Mouse (Mus musculus) hindlimb bud, embryonic 11.5 days (tissue): ENCODE measurements around the gene Ccdc136.

Source experiments
- DNase-seq: peaks from one replicate; pipeline ENCODE4 v3.0.0-alpha.2; 2012; ENCODE audit warnings: low read depth, low spot score; ENCODE audit errors: extremely low spot score

Ccdc136 gene

DNA sequence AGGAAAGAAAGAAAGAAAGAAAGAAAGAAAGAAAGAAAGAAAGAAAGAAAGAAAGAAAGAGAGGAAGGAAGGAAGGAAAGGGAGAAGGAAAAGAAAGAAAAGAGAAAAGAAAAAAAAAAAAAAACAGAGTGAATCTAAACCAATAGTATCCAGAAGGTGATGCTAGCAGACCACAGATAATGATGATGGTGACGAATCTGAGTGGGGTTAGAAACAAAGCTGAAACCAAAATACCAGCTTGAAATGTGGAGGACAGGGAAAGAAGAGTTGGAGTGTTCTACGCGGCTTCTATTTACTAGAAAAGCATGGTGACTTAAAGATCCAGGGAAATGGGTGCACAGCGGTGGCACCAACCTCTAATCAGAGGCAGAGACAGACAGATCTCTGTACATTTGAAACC is 4.3 kb upstream of the Ccdc136 start:
- no peak for DNase-seq

- no peak for DNase-seq
These were observed 1.8 kb upstream of the Ccdc136 start for GRCm38 (mm10) chr6:29394286-29394685.

DNA sequence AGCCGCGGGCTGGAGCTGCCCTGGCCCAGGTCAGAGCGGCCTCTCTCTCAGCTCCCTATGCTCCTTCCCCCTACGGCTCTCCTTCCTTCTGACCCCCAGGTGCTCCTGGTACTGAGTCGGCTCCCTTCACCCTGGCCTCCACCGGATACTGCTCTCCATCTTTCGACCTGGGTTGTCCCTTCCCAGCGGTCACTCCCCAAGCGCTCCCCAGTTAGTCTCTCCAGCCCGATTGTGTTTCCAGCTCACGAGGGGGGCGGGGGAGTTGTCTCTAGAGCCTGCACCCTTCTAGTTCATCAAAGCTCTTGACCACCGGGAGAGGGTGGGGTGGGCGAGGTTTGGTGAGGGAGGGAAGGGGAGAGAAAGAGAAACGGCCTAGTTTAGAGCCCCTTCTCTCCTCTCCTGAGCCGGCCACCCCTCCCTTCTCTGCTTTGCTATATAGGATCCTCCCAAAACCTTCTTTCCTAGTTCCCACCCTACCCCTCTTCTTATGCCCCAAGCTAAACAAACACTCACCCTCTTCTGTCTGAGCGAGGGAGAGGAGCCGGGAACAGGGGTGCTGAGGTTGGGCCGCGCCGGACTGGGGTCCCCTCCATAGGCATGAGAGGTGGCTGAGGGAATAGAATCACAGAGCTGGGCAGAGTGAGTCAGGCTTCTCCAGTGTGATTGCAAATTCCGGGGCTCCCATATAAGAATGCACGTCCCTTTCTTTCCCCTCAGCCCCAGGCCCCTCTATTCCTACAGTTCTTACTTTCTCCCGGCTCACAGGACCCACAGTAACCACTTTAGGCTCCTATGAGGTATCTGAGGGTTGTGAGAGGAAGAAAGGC is 818 bp downstream of the Ccdc136 start:
- DNase-seq: no peak

GRCm38 (mm10) chr6:29397575-29397974 is 1.5 kb downstream of the Ccdc136 start:
- DNase-seq: no peak

GRCm38 (mm10) chr6:29399851-29400250 is 3.7 kb downstream of the Ccdc136 start:
- DNase-seq: no peak

GRCm38 (mm10) chr6:29402693-29403342 is 6.7 kb downstream of the Ccdc136 start:
- DNase-seq: no peak

GRCm38 (mm10) chr6:29406412-29406811 is 10.3 kb downstream of the Ccdc136 start:
- DNase-seq: no peak

GRCm38 (mm10) chr6:29415446-29415845 is 19.3 kb downstream of the Ccdc136 start:
- DNase-seq: no peak

DNA sequence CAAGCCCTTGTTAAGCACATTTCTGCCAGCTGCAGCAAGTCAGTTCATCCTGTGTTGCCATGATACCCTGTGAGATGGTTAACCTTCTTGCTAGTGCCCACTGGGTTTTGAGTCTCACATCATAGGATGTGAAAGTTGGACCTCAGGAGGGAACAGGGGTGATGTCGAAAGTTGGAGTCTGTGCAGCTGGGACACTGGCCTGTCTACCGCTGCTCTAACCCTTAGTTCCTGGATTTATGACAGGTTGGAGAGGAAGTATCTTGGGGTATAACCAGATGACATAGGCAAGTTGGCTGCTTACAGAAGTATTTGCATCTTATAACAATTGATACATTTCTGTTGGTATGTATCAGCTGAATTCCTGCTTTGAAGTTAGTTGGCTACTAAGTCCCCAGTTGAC is 24.5 kb downstream of the Ccdc136 start:
- DNase-seq: no peak

- no peak for DNase-seq
These were observed 29.0 kb downstream of the Ccdc136 start for GRCm38 (mm10) chr6:29425118-29425517.

DNA sequence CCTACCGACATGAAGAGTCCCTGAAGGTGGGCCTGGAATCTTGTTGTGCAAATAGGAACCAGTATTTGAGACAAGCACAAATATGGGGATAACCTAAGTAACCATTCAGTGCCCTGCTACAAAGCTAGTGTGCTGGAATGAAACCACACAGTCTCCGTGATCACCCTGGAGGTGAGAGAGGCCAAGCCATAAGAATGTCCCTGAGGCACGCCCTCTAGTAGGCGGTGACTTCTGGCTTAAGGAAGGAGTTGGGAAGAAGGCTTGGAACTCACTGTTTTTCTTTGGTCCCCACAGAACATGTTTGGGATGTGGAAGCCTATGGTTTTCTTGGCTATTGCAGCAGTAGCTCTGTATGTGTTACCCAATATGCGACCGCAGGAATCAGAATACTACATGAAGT is 30.2 kb downstream of the Ccdc136 start:
- no peak for DNase-seq

DNA sequence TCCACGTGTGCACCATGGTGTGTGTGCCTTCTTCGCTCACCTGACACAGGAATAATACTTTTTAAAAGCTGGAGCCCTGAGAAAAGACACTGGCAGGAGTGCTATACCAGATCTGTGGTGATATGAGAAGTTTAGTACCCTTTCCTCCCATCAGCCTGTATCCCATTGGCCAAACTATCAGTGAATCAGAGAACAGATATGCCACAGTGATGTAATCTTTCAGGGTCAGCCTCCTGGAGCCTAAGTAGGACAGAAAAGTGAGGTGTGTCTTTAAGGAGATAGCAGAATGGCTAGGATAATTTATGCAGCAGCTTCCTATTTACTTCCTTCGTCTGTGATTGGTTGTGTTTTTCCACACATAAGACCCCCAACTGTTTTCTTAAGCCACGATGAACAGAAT is 32.1 kb downstream of the Ccdc136 start:
- no peak for DNase-seq

- DNase-seq: no peak
These were observed 34.7 kb downstream of the Ccdc136 start for GRCm38 (mm10) chr6:29430681-29431420.

GRCm38 (mm10) chr6:29431473-29431872 is 35.4 kb downstream of the Ccdc136 start:
- DNase-seq: no peak

DNA sequence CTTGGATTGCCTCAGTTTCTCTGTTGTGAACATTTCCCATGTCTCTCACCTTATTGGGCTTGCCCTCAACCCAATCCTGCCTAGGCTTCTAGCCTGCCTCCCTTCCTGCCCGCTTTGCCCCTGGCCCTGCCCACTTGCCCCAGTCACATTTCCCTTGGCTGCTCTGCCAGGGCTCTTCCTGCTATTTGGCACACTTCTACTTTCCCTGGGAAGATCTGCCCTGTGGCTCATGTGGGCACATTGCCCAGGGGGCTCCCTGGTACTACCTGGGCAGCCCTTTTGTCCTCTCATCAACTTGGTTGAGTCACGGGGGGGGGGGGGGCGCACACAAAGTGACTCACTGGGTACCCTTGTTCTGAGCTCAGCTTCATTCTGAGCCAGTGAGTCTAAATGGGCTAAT is 36.0 kb downstream of the Ccdc136 start:
- DNase-seq: no peak

DNA sequence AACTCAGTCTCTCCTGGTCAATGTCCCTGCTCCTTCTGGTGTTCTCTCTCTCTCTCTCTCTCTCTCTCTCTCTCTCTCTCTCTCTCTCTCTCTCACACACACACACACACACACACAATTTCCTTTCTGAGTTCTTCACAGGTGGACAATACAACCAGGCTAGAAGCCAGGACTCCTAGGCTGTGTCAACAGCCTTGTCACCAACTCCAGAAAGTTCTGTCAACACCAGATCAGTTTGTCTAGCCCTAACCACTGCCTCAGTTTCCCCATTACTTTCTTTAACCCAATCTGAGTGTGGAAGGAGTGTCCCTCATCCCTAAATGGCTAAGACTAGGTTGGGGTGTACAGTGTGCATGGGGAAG is 36.5 kb downstream of the Ccdc136 start:
- DNase-seq: no peak

DNA sequence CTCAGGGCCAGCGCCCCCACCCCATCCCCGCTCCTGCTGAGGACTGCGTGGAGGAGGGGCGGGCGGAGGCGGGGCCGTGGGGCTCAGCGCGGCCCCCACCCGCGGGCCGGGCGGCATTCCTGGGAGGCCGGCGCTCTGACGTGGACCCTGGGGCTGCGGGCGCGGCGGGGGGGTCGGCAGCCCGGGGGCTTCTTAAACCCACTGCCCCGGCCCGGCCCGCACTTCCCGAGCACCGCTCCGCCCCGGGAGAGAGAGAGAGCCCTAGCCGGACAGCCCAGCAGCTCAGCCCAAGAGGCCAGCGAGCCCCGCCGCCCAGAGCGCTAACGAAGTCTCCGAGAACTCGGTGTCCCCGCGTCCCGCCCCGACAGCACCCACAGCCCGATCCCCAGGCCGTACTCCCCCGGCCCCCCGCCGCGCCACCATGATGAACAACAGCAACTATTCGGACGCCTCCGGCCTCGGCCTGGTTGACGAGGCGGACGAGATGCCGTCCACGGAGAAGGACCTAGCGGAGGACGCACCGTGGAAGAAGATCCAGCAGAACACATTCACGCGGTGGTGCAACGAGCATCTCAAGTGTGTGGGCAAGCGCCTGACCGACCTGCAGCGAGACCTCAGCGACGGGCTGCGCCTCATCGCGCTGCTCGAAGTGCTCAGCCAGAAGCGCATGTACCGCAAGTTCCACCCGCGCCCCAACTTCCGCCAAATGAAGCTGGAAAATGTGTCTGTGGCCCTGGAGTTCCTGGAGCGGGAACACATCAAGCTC is 37.1 kb downstream of the Ccdc136 start, which contains the start of gene Flnc:
Gene Flnc, plus strand, starts transcription at position 219 of the 766 bp plus-strand sequence.
- DNase-seq: no peak

DNA sequence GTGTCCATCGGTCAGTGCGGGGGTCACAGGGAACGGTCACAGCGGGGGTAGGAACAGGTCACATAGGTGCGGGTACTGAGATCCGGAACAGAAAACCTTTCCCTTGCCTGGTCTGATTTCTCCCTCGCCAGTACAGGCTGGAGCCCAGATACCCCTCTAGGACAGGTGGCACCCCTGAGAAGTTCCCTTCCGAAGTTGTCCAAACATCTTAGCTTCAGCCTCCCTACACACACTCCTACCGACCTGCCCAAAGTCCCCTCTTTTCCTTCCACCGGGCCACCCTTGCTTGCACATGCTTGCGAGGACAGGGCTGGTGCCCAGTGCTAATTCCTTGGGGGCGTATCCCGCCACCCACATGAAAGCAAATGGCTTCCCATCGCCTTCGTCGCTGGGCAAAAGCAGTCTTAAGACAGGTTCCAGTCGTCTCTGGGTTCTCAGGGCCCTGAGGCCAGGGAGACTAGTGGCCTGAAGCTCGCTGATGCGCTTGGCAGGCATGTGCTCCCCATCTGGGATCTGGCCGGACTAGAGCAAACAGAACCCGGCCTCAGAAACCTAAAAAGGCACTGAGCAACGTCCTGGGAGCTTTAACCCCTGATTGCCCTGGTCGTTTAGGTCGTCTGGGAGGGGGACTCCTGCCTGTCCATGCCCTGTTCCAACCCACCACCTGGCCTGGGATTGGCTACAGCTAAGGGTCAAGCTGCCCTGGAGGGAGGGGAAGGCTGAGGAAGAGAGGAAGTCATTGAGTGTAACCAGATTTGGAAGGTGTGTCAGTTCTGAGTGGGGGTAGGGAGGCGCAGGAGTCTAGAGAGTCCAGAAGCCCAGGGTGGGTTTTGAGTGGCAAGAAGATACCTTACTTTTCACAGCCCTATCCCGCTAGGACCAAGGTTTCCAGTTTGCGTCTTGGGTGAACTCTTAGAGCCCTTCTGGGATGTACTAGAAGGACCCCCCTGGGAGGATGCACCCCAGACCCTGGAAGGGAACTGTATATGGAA is 38.0 kb downstream of the Ccdc136 start:
- DNase-seq: no peak

DNA sequence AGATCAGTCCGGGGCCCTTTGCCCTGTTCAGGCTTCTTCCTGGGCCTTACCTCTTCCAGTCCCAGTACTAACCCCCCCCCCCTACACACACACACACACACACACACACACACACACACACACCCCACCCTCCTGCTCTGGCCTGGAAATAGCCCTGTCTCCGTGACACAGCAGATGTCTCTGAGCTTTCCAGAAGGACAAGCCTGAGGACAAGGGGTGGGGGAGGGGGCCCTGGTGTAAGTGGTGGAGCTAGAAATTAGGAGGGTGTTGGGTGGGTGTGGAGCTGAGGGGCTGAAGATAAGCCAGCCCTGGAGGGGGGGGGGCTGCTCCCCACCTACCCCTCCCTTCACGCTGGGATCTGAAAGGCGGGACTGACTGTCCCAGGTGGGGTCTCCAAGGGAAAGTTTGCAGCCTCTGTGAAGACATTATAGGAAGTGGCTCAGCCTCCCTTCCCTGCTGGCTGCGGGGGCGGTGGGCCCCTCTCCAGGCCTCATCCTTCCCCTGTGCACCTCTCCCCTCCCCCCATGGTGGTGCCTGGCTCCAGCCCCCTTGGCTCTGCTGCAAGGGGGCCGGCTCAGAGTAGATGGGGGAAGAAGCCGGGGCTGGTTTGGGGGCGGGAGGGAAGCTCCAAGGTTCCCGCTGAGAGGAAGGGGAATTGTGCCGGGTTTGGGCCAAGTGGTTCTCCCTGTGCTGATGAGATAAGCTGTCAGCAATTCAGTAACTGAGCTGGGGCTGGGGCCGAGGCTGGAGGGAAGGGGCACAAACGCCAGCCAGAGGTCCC is 39.0 kb downstream of the Ccdc136 start:
- no peak for DNase-seq
